Mouse (Mus musculus): Measurements from ENCODE around the gene Slc2a9. TPM values are rescaled to one million over a fixed set of nuclear protein-coding genes. Genes with fewer than 3 reads are reported as not detected.

Slc2a9 gene
- total and polyA plus RNA-seq, 3 experiments: 1.6 to 2.8 (median 2.3) TPM

DNA sequence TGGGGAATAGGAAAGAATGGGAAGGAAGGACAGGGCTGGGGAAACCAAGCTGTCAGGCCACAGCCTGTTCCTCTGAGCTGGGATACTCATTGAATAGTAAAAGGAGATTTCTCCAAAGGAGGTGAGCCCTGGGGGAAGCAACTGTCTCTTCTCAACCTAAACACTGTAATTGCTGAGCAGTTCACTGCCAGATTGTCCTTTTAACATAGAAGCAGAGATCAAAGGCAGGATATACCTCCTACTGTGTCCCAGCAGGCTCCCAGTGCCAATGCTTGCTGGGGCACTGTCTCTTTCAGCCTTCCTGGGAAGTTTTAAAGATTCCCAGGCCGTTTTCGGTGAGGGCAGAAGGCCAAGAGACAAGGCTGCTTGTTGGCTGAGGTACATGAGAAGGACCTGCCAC lies 10.0 kb upstream of the Slc2a9 start:
- TF ChIP-seq GABPA (IDR thresholded peaks at IDR 0.05; ENCODE audit: insufficient replicate concordance, low read depth, low read length) (no peak), NRF1 (IDR thresholded peaks at IDR 0.05; ENCODE audit: low read depth, low read length) (no peak), ELF1 (IDR thresholded peaks at IDR 0.05; ENCODE audit: low read depth, low read length) (no peak), POLR2A (IDR thresholded peaks at IDR 0.05; ENCODE audit: low read depth, low read length) (no peak), UBTF (IDR thresholded peaks at IDR 0.05; ENCODE audit: low read depth, low read length) (no peak)
- Histone ChIP-seq H3K9me3 (replicated peaks; ENCODE audit: low read length) (no peaks in the 10 kb centered on the region), H3K9ac (ENCODE audit: insufficient read depth, low read depth) (no peak overlapping the region), H3K4me2 (ENCODE audit: insufficient read depth, low read depth, poor library complexity, severe bottlenecking) (no peak overlapping the region), H3K27ac (ENCODE audit: insufficient read depth, low read depth) (no peak overlapping the region), H3K27me3 (replicated peaks) (no peaks in the 10 kb centered on the region), H3K79me2 (replicated peaks; ENCODE audit: control insufficient read depth, extremely low read depth, insufficient read depth, poor library complexity, severe bottlenecking) (no peaks in the 10 kb centered on the region), H3K36me3 (replicated peaks in 1 of 2; ENCODE audit: control insufficient read depth in 1 of 2, insufficient read depth in 1 of 2, low read length in 1 of 2) (no peaks in the 10 kb centered on the region), H3K4me1 (ENCODE audit: control insufficient read depth in 1 of 2, insufficient read depth in 2 of 2) (peaks cover 0 to 4% of the 10 kb centered on the region in 2 experiments; a peak in 2 of 4 replicates), H3K4me3 (replicated peaks in 1 of 3; ENCODE audit: low read depth in 2 of 3, low read length in 2 of 3, poor library complexity in 1 of 3) (no peak overlapping the region)
- in situ Hi-C loops (cut with MboI; ENCODE audit: low pct_ligation_motif_present, low pct_unique_long_range_greater_than_20kb, low sequenced_read_pairs): no loop called here
- no peak for DNase-seq (ENCODE audit: extremely low read depth)
- dilution Hi-C loops (cut with MboI; ENCODE audit: extremely low pct_ligation_motif_present, extremely low pct_unique_long_range_greater_than_20kb, low sequenced_read_pairs): no loop called here

DNA sequence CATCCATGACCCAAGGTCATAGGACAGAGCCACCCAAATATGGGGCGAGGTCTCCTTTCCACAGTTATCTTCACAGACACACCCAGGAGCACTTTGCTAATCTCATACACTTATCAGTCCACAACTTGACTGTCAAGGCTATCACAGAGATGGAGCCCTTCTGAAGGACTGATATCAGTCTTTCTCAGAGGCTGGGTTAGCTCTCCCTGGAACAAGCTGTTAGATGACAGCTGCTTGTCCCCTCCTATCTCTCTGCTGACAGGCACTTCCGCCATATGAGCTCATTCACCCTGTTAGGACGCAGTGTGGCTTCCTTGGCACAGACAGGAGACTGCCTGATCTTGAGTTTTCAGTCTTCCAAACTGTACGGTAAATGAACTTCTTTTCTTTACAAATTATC lies 6.6 kb upstream of the Slc2a9 start:
- Histone ChIP-seq H3K36me3 (replicated peaks in 1 of 2; ENCODE audit: control insufficient read depth in 1 of 2, insufficient read depth in 1 of 2, low read length in 1 of 2) (no peaks in the 10 kb centered on the region), H3K27me3 (replicated peaks) (no peaks in the 10 kb centered on the region), H3K4me3 (replicated peaks in 1 of 3; ENCODE audit: low read depth in 2 of 3, low read length in 2 of 3, poor library complexity in 1 of 3) (no peak overlapping the region), H3K27ac (ENCODE audit: insufficient read depth, low read depth) (no peak overlapping the region), H3K4me2 (ENCODE audit: insufficient read depth, low read depth, poor library complexity, severe bottlenecking) (no peak overlapping the region), H3K9me3 (replicated peaks; ENCODE audit: low read length) (no peaks in the 10 kb centered on the region), H3K4me1 (ENCODE audit: control insufficient read depth in 1 of 2, insufficient read depth in 2 of 2) (peaks cover 0 to 17% of the 10 kb centered on the region in 2 experiments; a peak in 2 of 4 replicates), H3K9ac (ENCODE audit: insufficient read depth, low read depth) (no peak overlapping the region), H3K79me2 (replicated peaks; ENCODE audit: control insufficient read depth, extremely low read depth, insufficient read depth, poor library complexity, severe bottlenecking) (no peaks in the 10 kb centered on the region)
- TF ChIP-seq MXI1 (IDR thresholded peaks at IDR 0.05; ENCODE audit: low read depth, low read length): no peak
- TF ChIP-seq BHLHE40 (IDR thresholded peaks at IDR 0.05; ENCODE audit: low read depth, low read length): no peak
- TF ChIP-seq TBP (conservative IDR thresholded peaks at IDR 0.05; ENCODE audit: low read depth, low read length): no peak
- TF ChIP-seq NELFE (IDR thresholded peaks at IDR 0.05; ENCODE audit: low read depth, low read length): no peak
- no peak for TF ChIP-seq MAZ (IDR thresholded peaks at IDR 0.05; ENCODE audit: low read depth, low read length)
- no peak for TF ChIP-seq CHD2 (IDR thresholded peaks at IDR 0.05; ENCODE audit: low read length)
- no peak for TF ChIP-seq SIN3A (IDR thresholded peaks at IDR 0.05; ENCODE audit: low read length)
- no peak for TF ChIP-seq ZKSCAN1 (IDR thresholded peaks at IDR 0.05; ENCODE audit: borderline replicate concordance, low read depth, low read length)
- TF ChIP-seq CHD1 (IDR thresholded peaks at IDR 0.05; ENCODE audit: low read depth, low read length): no peak
- TF ChIP-seq EP300 (IDR thresholded peaks at IDR 0.05; ENCODE audit: low read length): no peak
- no peak for TF ChIP-seq E2F4 (IDR thresholded peaks at IDR 0.05; ENCODE audit: insufficient replicate concordance, low read depth, low read length)
- no peak for TF ChIP-seq ETS1 (conservative IDR thresholded peaks at IDR 0.05; ENCODE audit: low read depth, low read length)
- TF ChIP-seq ZMIZ1 (IDR thresholded peaks at IDR 0.05; ENCODE audit: low read depth, low read length): no peak
- in situ Hi-C loops (cut with MboI; ENCODE audit: low pct_ligation_motif_present, low pct_unique_long_range_greater_than_20kb, low sequenced_read_pairs) (loop anchor here (10.0 kb wide), 1 partner anchor 205 kb away; no protein-coding TSS in a partner anchor), dilution Hi-C loops (cut with MboI; ENCODE audit: extremely low pct_ligation_motif_present, extremely low pct_unique_long_range_greater_than_20kb, low sequenced_read_pairs) (no loop called here)
- DNase-seq (ENCODE audit: extremely low read depth): no peak

Data from CH12.LX (cell line).